Mouse (Mus musculus) ES-E14 (cell line): ENCODE results near the gene Slc35f1. TPM values are rescaled to one million over a fixed set of nuclear protein-coding genes. Genes with fewer than 3 reads are reported as not detected.

Source experiments
- DNase-seq: peaks from one replicate; pipeline ENCODE4 v3.0.0-alpha.2; 2013; ENCODE audit warnings: low read depth, low spot score
- H3K27ac ChIP-seq: 2 replicates; pipeline ENCODE4 v1.5.1; 2012; ENCODE audit warnings: low read depth, mild to moderate bottlenecking, low read length, moderate library complexity, mixed read lengths; ENCODE audit not compliant: poor library complexity, insufficient read depth, severe bottlenecking
- H3K36me3 ChIP-seq: 2 replicates; pipeline ENCODE4 v1.6.1; 2012; ENCODE audit warnings: mild to moderate bottlenecking, low read length, moderate library complexity, mixed read lengths; ENCODE audit not compliant: control insufficient read depth, poor library complexity, insufficient read depth, severe bottlenecking
- H3K4me1 ChIP-seq, 2 experiments: fragments of 150-350 bp in 1 of 2; sonication (generic) in 1 of 2; 2 replicates each; pipeline ENCODE4 v1.6.1; 2012; ENCODE audit warnings: low read length in 2 of 2, mild to moderate bottlenecking in 1 of 2, mixed read lengths in 1 of 2; ENCODE audit not compliant: control insufficient read depth in 2 of 2, insufficient read depth in 2 of 2, poor library complexity in 1 of 2
- H3K4me3 ChIP-seq, 2 experiments: fragments of 150-350 bp in 1 of 2; sonication (generic) in 1 of 2; 2 replicates each; pipeline ENCODE4 v1.5.1; 2012; ENCODE audit warnings: low read length in 2 of 2, low read depth in 1 of 2, mild to moderate bottlenecking in 1 of 2, mixed read lengths in 1 of 2; ENCODE audit not compliant: insufficient read depth in 1 of 2, poor library complexity in 1 of 2, severe bottlenecking in 1 of 2
- H3K9ac ChIP-seq: 2 replicates; pipeline ENCODE4 v1.6.1; 2012; ENCODE audit warnings: low read depth, mild to moderate bottlenecking, low read length, mixed read lengths; ENCODE audit not compliant: poor library complexity, insufficient read depth, severe bottlenecking
- H3K9me3 ChIP-seq: fragments of 150-350 bp; sonication (generic); 2 replicates; pipeline ENCODE4 v1.6.1; 2012; ENCODE audit warnings: low read depth, mild to moderate bottlenecking, low read length; ENCODE audit not compliant: control insufficient read depth, insufficient read depth
- CHD2 ChIP-seq: IDR thresholded peaks from 2 replicates; pipeline ENCODE4 v1.6.1; 2014; ENCODE audit warnings: mild to moderate bottlenecking, low read depth, low read length, inconsistent platforms
- HCFC1 ChIP-seq: IDR thresholded peaks from 2 replicates; pipeline ENCODE4 v1.6.1; 2012; ENCODE audit warnings: low read length, inconsistent platforms, borderline replicate concordance; ENCODE audit not compliant: insufficient read depth
- MAFK ChIP-seq: IDR thresholded peaks from 2 replicates; pipeline ENCODE4 v1.6.1; 2014; ENCODE audit warnings: mild to moderate bottlenecking, low read depth, low read length, inconsistent platforms; ENCODE audit not compliant: insufficient read depth
- ZC3H11A ChIP-seq: IDR thresholded peaks from 2 replicates; pipeline ENCODE4 v1.6.1; 2012; ENCODE audit warnings: low read depth, mild to moderate bottlenecking, inconsistent platforms, low read length, borderline replicate concordance
- ZNF384 ChIP-seq: IDR thresholded peaks from 2 replicates; pipeline ENCODE4 v1.6.1; 2012; ENCODE audit warnings: low read depth, low read length, inconsistent platforms
- in situ Hi-C, 2 experiments: fragments of 600-800 bp; cut with MboI; formaldehyde crosslinking; loops; one replicate each; pipeline ENCODE4 v1.15.1; 2025; ENCODE audit warnings: low sequenced_read_pairs in 2 of 2, inconsistent platforms in 1 of 2; ENCODE audit not compliant: unreplicated experiment in 2 of 2
- total RNA-seq: library from RNA; depleted of rRNA; stranded (reverse); fragments of 300-350 nt; gene quantifications from 2 replicates; pipeline ENCODE4 v1.2.3, GENCODE M21; 2012

Slc35f1 gene
- total RNA-seq, 1 experiment = 0.80 TPM

GRCm38 (mm10) chr10:52956728-52957127, 266.4 kb downstream of the Slc35f1 start:
- Histone ChIP-seq H3K27ac (no peak overlapping the region), H3K9ac (no peak overlapping the region), H3K9me3 (no peaks in the 10 kb centered on the region), H3K4me3 (no peak overlapping the region), H3K36me3 (no peaks in the 10 kb centered on the region), H3K4me1 (no peaks in the 10 kb centered on the region)
- no peak for TF ChIP-seq HCFC1
- TF ChIP-seq ZNF384 = no peak
- no peak for TF ChIP-seq ZC3H11A
- no peak for TF ChIP-seq CHD2
- no peak for TF ChIP-seq MAFK
- no peak for DNase-seq
- in situ Hi-C loops = no loop called here

GRCm38 (mm10) chr10:52979251-52979650, 288.9 kb downstream of the Slc35f1 start:
- Histone ChIP-seq H3K36me3 (no peaks in the 10 kb centered on the region), H3K4me1 (no peaks in the 10 kb centered on the region), H3K4me3 (no peak overlapping the region), H3K9ac (no peak overlapping the region), H3K27ac (no peak overlapping the region), H3K9me3 (no peaks in the 10 kb centered on the region)
- no peak for TF ChIP-seq ZC3H11A
- TF ChIP-seq HCFC1 = no peak
- no peak for TF ChIP-seq CHD2
- TF ChIP-seq MAFK = no peak
- no peak for TF ChIP-seq ZNF384
- in situ Hi-C loops = no loop called here
- DNase-seq = no peak

DNA sequence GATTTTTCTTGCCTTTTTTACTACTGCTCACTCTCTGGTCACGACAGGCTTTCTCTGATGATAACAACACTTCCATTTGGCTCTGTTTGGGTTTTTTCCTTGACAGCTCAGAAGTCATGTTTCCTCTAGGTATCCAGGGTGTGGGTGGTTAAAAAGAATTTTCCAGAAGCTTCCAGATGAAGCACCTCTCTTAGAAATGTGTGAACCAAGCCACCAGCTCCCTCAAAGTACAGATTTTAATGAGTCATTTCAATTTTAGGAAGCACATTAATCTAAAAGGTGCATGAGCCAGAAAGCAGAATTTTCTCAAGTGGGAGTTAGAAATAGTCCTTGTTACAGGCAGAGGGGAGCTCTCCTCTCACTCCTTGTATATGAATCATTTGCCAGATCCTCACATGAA, 292.5 kb downstream of the Slc35f1 start:
- in situ Hi-C loops = no loop called here

DNA sequence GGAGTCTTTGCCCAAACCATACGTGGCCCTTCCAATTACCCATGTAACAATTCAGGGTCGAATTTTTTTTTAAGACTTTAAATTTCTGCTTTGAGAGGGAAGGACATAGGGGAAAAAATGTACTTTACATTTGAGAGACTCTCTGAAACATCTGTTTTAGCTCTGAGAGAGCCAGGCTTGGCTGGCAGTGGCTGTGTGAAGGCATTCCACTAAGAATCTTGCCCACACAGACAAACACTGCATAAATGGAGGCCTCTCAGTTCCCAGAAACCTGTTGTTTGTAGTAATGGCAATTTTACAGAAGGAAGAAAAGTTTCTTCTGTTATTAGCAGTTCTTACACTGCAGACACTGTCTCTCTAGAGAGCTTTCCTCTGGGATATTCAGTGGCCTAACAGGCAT, 301.9 kb downstream of the Slc35f1 start:
- TF ChIP-seq ZNF384 (no peak), MAFK (no peak), CHD2 (no peak), ZC3H11A (no peak), HCFC1 (no peak)
- DNase-seq = no peak
- Histone ChIP-seq H3K4me3 (no peak overlapping the region), H3K27ac (no peak overlapping the region), H3K9me3 (no peaks in the 10 kb centered on the region), H3K36me3 (no peaks in the 10 kb centered on the region), H3K9ac (no peak overlapping the region), H3K4me1 (no peaks in the 10 kb centered on the region)
- in situ Hi-C loops = no loop called here

More for the DNA sequence above, 292.5 kb downstream of the Slc35f1 start:
- DNase-seq = no peak
- TF ChIP-seq ZNF384 (no peak), CHD2 (no peak), HCFC1 (no peak), ZC3H11A (no peak), MAFK (no peak)
- Histone ChIP-seq H3K9me3 (no peaks in the 10 kb centered on the region), H3K4me3 (no peak overlapping the region), H3K9ac (no peak overlapping the region), H3K36me3 (no peaks in the 10 kb centered on the region), H3K27ac (no peak overlapping the region), H3K4me1 (no peaks in the 10 kb centered on the region)

GRCm38 (mm10) chr10:52996886-52997285, 306.6 kb downstream of the Slc35f1 start:
- no peak for TF ChIP-seq MAFK
- TF ChIP-seq CHD2 = no peak
- no peak for TF ChIP-seq ZNF384
- TF ChIP-seq ZC3H11A = no peak
- TF ChIP-seq HCFC1 = no peak
- no peak overlapping the region for H3K4me3 ChIP-seq
- no peaks in the 10 kb centered on the region for H3K36me3 ChIP-seq
- H3K9me3 ChIP-seq = no peaks in the 10 kb centered on the region
- H3K4me1 ChIP-seq = no peaks in the 10 kb centered on the region
- no peak overlapping the region for H3K27ac ChIP-seq
- in situ Hi-C loops = no loop called here
- no peak overlapping the region for H3K9ac ChIP-seq
- DNase-seq = no peak
